In the genomic region with DNA sequence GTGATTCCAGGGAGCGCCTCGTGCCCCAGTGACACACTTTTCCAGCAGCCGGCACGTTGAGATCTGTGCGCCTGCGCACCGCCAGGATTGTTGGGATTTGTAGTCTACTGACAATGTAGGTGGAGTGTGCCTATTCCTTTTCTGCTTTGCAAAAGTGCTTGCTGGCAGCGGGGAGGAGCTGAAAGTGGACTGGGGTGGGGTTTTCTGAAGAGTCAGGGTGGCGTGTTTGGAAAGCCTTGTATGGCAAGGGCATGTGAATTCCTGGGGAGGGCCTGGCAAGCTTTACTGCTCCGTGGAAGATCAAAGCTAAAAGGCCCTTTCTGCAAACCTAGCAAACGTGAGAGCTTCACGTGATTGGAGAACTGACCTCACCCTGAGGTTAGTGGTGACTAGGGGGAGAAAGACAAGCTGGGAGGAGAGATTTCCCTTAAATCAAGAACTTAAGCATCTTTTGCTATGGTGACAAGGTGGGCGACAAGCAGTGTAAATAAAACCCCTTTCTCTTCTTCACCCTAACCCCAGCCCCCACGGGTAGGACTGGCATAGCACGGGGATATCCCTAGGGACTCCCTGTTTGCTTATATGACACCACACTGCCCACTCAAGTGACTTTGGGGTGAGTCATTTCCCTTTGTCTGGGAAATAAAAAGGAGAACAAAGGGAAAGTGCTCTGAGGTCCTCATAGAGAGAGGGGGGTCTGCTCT, we compare ENCODE assay signal across 7 mouse cellular contexts. TPM values are rescaled to one million over a fixed set of nuclear protein-coding genes. Genes with fewer than 3 reads are reported as not detected.
DNase-seq lines count a peak whose midpoint lies in the region; ATAC-seq lines count a peak whose summit lies in the region.

No protein-coding gene starts in this region.

- intact Hi-C loops in left cerebral cortex, postnatal 36 days (cut with DNase I) = no loop called here

- H3K36me3 ChIP-seq in intestine, embryonic 15.5 days = peaks cover 7% of the 10 kb centered on the region
- peaks cover 6% of the 10 kb centered on the region; the same call in 1 of the 2 replicates for H3K36me3 ChIP-seq in midbrain, embryonic 10.5 days

- no peaks in the 10 kb centered on the region for H3K9me3 ChIP-seq in intestine, embryonic 15.5 days
- H3K9me3 ChIP-seq in midbrain, embryonic 10.5 days (replicated peaks) = no peaks in the 10 kb centered on the region

- ATAC-seq in intestine, embryonic 15.5 days = peak; percentile 79

- H3K27me3 ChIP-seq in intestine, embryonic 15.5 days (replicated peaks) = no peaks in the 10 kb centered on the region
- peaks cover 8% of the 10 kb centered on the region; the same call in 1 of the 2 replicates for H3K27me3 ChIP-seq in midbrain, embryonic 10.5 days (ENCODE audit: low read depth, poor library complexity, severe bottlenecking)

- peak overlapping the region; percentile 43; the same call in 1 of the 2 replicates for H3K9ac ChIP-seq in intestine, embryonic 15.5 days

- H3K4me1 ChIP-seq in intestine, embryonic 15.5 days (replicated peaks) = peaks cover 56% of the 10 kb centered on the region
- peaks cover 57% of the 10 kb centered on the region for H3K4me1 ChIP-seq in midbrain, embryonic 10.5 days

- peak overlapping the region; percentile 84 for H3K27ac ChIP-seq in intestine, embryonic 15.5 days
- peak overlapping the region; percentile 83 for H3K27ac ChIP-seq in midbrain, embryonic 10.5 days (replicated peaks)

- peak; percentile 100 for DNase-seq in adrenal gland, adult 2 months
- DNase-seq in embryo, embryonic 11.5 days (ENCODE audit: low read depth, low spot score) = peak; percentile 92
- peak; percentile 99 for DNase-seq in gastrocnemius, postnatal 25 days
- DNase-seq in left cerebral cortex, postnatal 36 days (ENCODE audit: low spot score in 2 of 2) = peak; percentile 100
- peak; percentile 92 for DNase-seq in midbrain, embryonic 10.5 days (ENCODE audit: low spot score)
- DNase-seq in right cerebral cortex, postnatal 36 days (ENCODE audit: low spot score in 2 of 2) = peak; percentile 100

- peak overlapping the region; percentile 32 for H3K4me3 ChIP-seq in intestine, embryonic 15.5 days (replicated peaks)
- H3K4me3 ChIP-seq in midbrain, embryonic 10.5 days = peak overlapping the region; percentile 56

- H3K4me2 ChIP-seq in intestine, embryonic 15.5 days (replicated peaks) = peak overlapping the region; percentile 76

- WGBS in intestine, embryonic 15.5 days = 1% methylated on average over 15 of the region's 15 CpGs
- 11% methylated on average over 15 of the region's 15 CpGs for WGBS in midbrain, embryonic 10.5 days

RNA-seq across cellular contexts. Expression of gene Nr1d1, which starts 0.4 kb away (rescaled TPM):
- 100 to 1,000 TPM; 135 to 155 TPM for total RNA-seq in adrenal gland, adult 2 months (2021)
- polyA plus RNA-seq in adrenal gland, adult 2 months (2012; rRNA removed) = 404 and 577 TPM in 2 replicates
- 100 to 1,000 TPM in 1 of 2 experiments, 10 to 100 TPM in 1; 98.0 to 119 TPM for total RNA-seq in gastrocnemius, postnatal 25 days (2021)
- polyA plus RNA-seq in intestine, embryonic 15.5 days (2015; fragmentation: Nextera tagmentation; extraction: Ambion mirVana) = 2.6 and 2.7 TPM in 2 replicates
- 100 to 1,000 TPM; 117 to 141 TPM for total RNA-seq in left cerebral cortex, postnatal 36 days (2021)
- polyA plus RNA-seq in midbrain, embryonic 10.5 days (2016; fragmentation: Nextera tagmentation; extraction: Ambion mirVana) = 1.4 TPM in 2 replicates

RNA-seq across cellular contexts. Expression of gene Msl1, which starts 19.8 kb away (rescaled TPM):
- total RNA-seq in adrenal gland, adult 2 months (2021) = 10 to 100 TPM; 80.9 to 98.0 TPM
- 63.2 and 65.0 TPM in 2 replicates for polyA plus RNA-seq in adrenal gland, adult 2 months (2012; rRNA removed)
- total RNA-seq in gastrocnemius, postnatal 25 days (2021) = 10 to 100 TPM; 51.3 to 63.6 TPM
- polyA plus RNA-seq in intestine, embryonic 15.5 days (2015; fragmentation: Nextera tagmentation; extraction: Ambion mirVana) = 18.9 and 19.7 TPM in 2 replicates
- total RNA-seq in left cerebral cortex, postnatal 36 days (2021) = 100 to 1,000 TPM; 169 to 193 TPM
- polyA plus RNA-seq in midbrain, embryonic 10.5 days (2016; fragmentation: Nextera tagmentation; extraction: Ambion mirVana) = 22.9 and 24.3 TPM in 2 replicates

RNA-seq across cellular contexts. Expression of gene Casc3, which starts 29.2 kb away (rescaled TPM):
- 10 to 100 TPM; 30.0 to 32.3 TPM for total RNA-seq in adrenal gland, adult 2 months (2021)
- polyA plus RNA-seq in adrenal gland, adult 2 months (2012; rRNA removed) = 27.9 and 30.2 TPM in 2 replicates
- total RNA-seq in gastrocnemius, postnatal 25 days (2021) = 10 to 100 TPM; 13.9 to 15.0 TPM
- polyA plus RNA-seq in intestine, embryonic 15.5 days (2015; fragmentation: Nextera tagmentation; extraction: Ambion mirVana) = 28.2 and 29.8 TPM in 2 replicates
- total RNA-seq in left cerebral cortex, postnatal 36 days (2021) = 10 to 100 TPM; 46.7 to 63.5 TPM
- polyA plus RNA-seq in midbrain, embryonic 10.5 days (2016; fragmentation: Nextera tagmentation; extraction: Ambion mirVana) = 49.0 and 55.7 TPM in 2 replicates

RNA-seq across cellular contexts. Expression of gene Thra, which starts 35.1 kb away (rescaled TPM):
- total RNA-seq in adrenal gland, adult 2 months (2021) = 10 to 100 TPM; 84.6 to 86.1 TPM
- polyA plus RNA-seq in adrenal gland, adult 2 months (2012; rRNA removed) = 105 and 132 TPM in 2 replicates
- 10 to 100 TPM; 75.4 to 89.1 TPM for total RNA-seq in gastrocnemius, postnatal 25 days (2021)
- polyA plus RNA-seq in intestine, embryonic 15.5 days (2015; fragmentation: Nextera tagmentation; extraction: Ambion mirVana) = 42.7 and 45.5 TPM in 2 replicates
- total RNA-seq in left cerebral cortex, postnatal 36 days (2021) = 100 to 1,000 TPM; 718 to 779 TPM
- 9.5 and 15.6 TPM in 2 replicates for polyA plus RNA-seq in midbrain, embryonic 10.5 days (2016; fragmentation: Nextera tagmentation; extraction: Ambion mirVana)

RNA-seq across cellular contexts. Expression of gene Med24, which starts 46.3 kb away (rescaled TPM):
- total RNA-seq in adrenal gland, adult 2 months (2021) = 10 to 100 TPM; 45.3 to 55.1 TPM
- polyA plus RNA-seq in adrenal gland, adult 2 months (2012; rRNA removed) = 74.3 and 99.6 TPM in 2 replicates
- total RNA-seq in gastrocnemius, postnatal 25 days (2021) = 10 to 100 TPM; 42.7 to 46.9 TPM
- polyA plus RNA-seq in intestine, embryonic 15.5 days (2015; fragmentation: Nextera tagmentation; extraction: Ambion mirVana) = 39.6 and 42.5 TPM in 2 replicates
- total RNA-seq in left cerebral cortex, postnatal 36 days (2021) = 100 to 1,000 TPM; 123 to 133 TPM
- 74.1 and 82.2 TPM in 2 replicates for polyA plus RNA-seq in midbrain, embryonic 10.5 days (2016; fragmentation: Nextera tagmentation; extraction: Ambion mirVana)

Comparison
In these comparisons a context has a peak if more than half of its experiments do, and no peak if none do; other contexts are left out.
1. Peak in every context shown above with its lines: DNase-seq, ATAC-seq, H3K4me3 ChIP-seq and H3K27ac ChIP-seq.